Mouse (Mus musculus) embryonic facial prominence, embryonic 12.5 days (tissue): ENCODE data around the gene Reck. TPM values are rescaled to one million over a fixed set of nuclear protein-coding genes. Genes with fewer than 3 reads are reported as not detected.

Experiments
- ATAC-seq: fragments of 200-750 bp; cut with Nextera tagmentation; 2 replicates; pipeline ENCODE4 v1.8.0; 2017; ENCODE audit not compliant: insufficient number of reproducible peaks, insufficient read depth, low FRiP score, low TSS enrichment
- H3K27ac ChIP-seq: fragments of 300-500 bp; sonication (generic); 2 replicates; pipeline ENCODE4 v1.5.1; 2016; ENCODE audit warnings: mild to moderate bottlenecking
- H3K27me3 ChIP-seq: fragments of 300-500 bp; sonication (generic); 2 replicates; pipeline ENCODE4 v1.6.1; 2016; ENCODE audit warnings: mild to moderate bottlenecking, moderate library complexity
- H3K36me3 ChIP-seq: fragments of 300-500 bp; sonication (generic); 2 replicates; pipeline ENCODE4 v1.6.1; 2016; ENCODE audit warnings: mild to moderate bottlenecking
- H3K4me1 ChIP-seq: fragments of 300-500 bp; sonication (generic); 2 replicates; pipeline ENCODE4 v1.6.1; 2016
- H3K4me2 ChIP-seq: fragments of 300-500 bp; sonication (generic); replicated peaks from 2 replicates; pipeline ENCODE4 v1.6.1; 2016; ENCODE audit warnings: mild to moderate bottlenecking, moderate library complexity
- H3K4me3 ChIP-seq: fragments of 300-500 bp; sonication (generic); 2 replicates; pipeline ENCODE4 v1.5.1; 2016; ENCODE audit warnings: mild to moderate bottlenecking
- H3K9ac ChIP-seq: fragments of 300-500 bp; sonication (generic); 2 replicates; pipeline ENCODE4 v1.6.1; 2016; ENCODE audit warnings: mild to moderate bottlenecking, moderate library complexity
- H3K9me3 ChIP-seq: fragments of 300-500 bp; sonication (generic); 2 replicates; pipeline ENCODE4 v1.6.1; 2016; ENCODE audit warnings: mild to moderate bottlenecking, moderate library complexity
- WGBS: fragments of 180-500 bp; shearing (Covaris S2); methylation state at CpG from one replicate; pipeline ENCODE4 v1.1.7; 2016; 5-methylcytosine and 5-hydroxymethylcytosine counted together
- polyA plus RNA-seq: library from polyadenylated mRNA; unstranded; fragments of >200 nt; fragmentation: Nextera tagmentation; extraction: Ambion mirVana; gene quantifications from 2 replicates; pipeline ENCODE4 v1.2.1, GENCODE M21; 2016

The Reck gene
- polyA plus RNA-seq, 1 experiment from 2014 or later = 33.9 TPM

- peak; percentile 18 for ATAC-seq
- WGBS = 59% methylated on average over 9 of the region's 9 CpGs
- Histone ChIP-seq H3K27me3 (no peaks in the 10 kb centered on the region), H3K9ac (no peak overlapping the region; the same call in 1 of the 2 replicates), H3K4me1 (peaks cover 39% of the 10 kb centered on the region), H3K27ac (peak overlapping the region; percentile 88), H3K9me3 (no peaks in the 10 kb centered on the region), H3K36me3 (peaks cover 6% of the 10 kb centered on the region; the same call in 1 of the 2 replicates), H3K4me3 (no peak overlapping the region), H3K4me2 (peak overlapping the region; percentile 32)
These were observed 96.3 kb downstream of the Reck start for GRCm38 (mm10) chr4:43971541-43972136.

GRCm38 (mm10) chr4:43972137-43972591 is 96.8 kb downstream of the Reck start:
- 3% methylated on average over 8 of the region's 8 CpGs for WGBS
- H3K4me3 ChIP-seq = no peak overlapping the region
- ATAC-seq = peak; percentile 63
- H3K9ac ChIP-seq = no peak overlapping the region
- H3K27me3 ChIP-seq = no peaks in the 10 kb centered on the region
- H3K4me2 ChIP-seq = peak overlapping the region; percentile 32
- H3K9me3 ChIP-seq = no peaks in the 10 kb centered on the region
- peaks cover 40% of the 10 kb centered on the region for H3K4me1 ChIP-seq
- H3K36me3 ChIP-seq = peaks cover 6% of the 10 kb centered on the region; the same call in 1 of the 2 replicates
- peak overlapping the region; percentile 88 for H3K27ac ChIP-seq

- Histone ChIP-seq H3K36me3 (peaks cover 12% of the 10 kb centered on the region; the same call in 1 of the 2 replicates), H3K4me3 (no peak overlapping the region), H3K9ac (no peak overlapping the region), H3K4me2 (no peak overlapping the region), H3K9me3 (no peaks in the 10 kb centered on the region), H3K27ac (peak overlapping the region; percentile 23; the same call in 1 of the 2 replicates), H3K27me3 (no peaks in the 10 kb centered on the region), H3K4me1 (peaks cover 42% of the 10 kb centered on the region)
- ATAC-seq = no peak
- WGBS = 60% methylated on average over 4 of the region's 4 CpGs
These were observed 98.2 kb downstream of the Reck start for GRCm38 (mm10) chr4:43973526-43973981.

- Histone ChIP-seq H3K27me3 (no peaks in the 10 kb centered on the region), H3K9me3 (no peaks in the 10 kb centered on the region), H3K4me1 (peaks cover 33% of the 10 kb centered on the region), H3K36me3 (peaks cover 12% of the 10 kb centered on the region; the same call in 1 of the 2 replicates), H3K4me3 (no peak overlapping the region), H3K9ac (no peak overlapping the region), H3K27ac (no peak overlapping the region), H3K4me2 (no peak overlapping the region)
- ATAC-seq = no peak
- WGBS = 82% methylated on average over 10 of the region's 10 CpGs
These were observed 99.7 kb downstream of the Reck start for GRCm38 (mm10) chr4:43974914-43975616.

- Histone ChIP-seq H3K4me2 (no peak overlapping the region), H3K4me3 (no peak overlapping the region), H3K27ac (no peak overlapping the region), H3K27me3 (no peaks in the 10 kb centered on the region), H3K36me3 (peaks cover 7% of the 10 kb centered on the region; the same call in 1 of the 2 replicates), H3K9me3 (no peaks in the 10 kb centered on the region), H3K9ac (no peak overlapping the region), H3K4me1 (peaks cover 27% of the 10 kb centered on the region)
- WGBS = 79% methylated on average over 6 of the region's 6 CpGs
- ATAC-seq = no peak
These were observed 101.0 kb downstream of the Reck start for GRCm38 (mm10) chr4:43976223-43976740.

- peak; percentile 44; the same call in 1 of the 2 replicates for ATAC-seq
- Histone ChIP-seq H3K4me3 (no peak overlapping the region), H3K27me3 (no peaks in the 10 kb centered on the region), H3K36me3 (peaks cover 7% of the 10 kb centered on the region; the same call in 1 of the 2 replicates), H3K4me1 (peaks cover 20% of the 10 kb centered on the region), H3K9me3 (no peaks in the 10 kb centered on the region), H3K4me2 (no peak overlapping the region), H3K9ac (no peak overlapping the region), H3K27ac (peak overlapping the region; percentile 71)
- WGBS = 14% methylated on average over 17 of the region's 17 CpGs
These were observed 103.5 kb downstream of the Reck start for GRCm38 (mm10) chr4:43978521-43979443.

GRCm38 (mm10) chr4:43979746-43980145 is 104.4 kb downstream of the Reck start:
- Histone ChIP-seq H3K9me3 (no peaks in the 10 kb centered on the region), H3K4me3 (no peak overlapping the region), H3K9ac (no peak overlapping the region), H3K27ac (no peak overlapping the region), H3K27me3 (no peaks in the 10 kb centered on the region), H3K4me2 (no peak overlapping the region), H3K4me1 (peaks cover 20% of the 10 kb centered on the region), H3K36me3 (peaks cover 7% of the 10 kb centered on the region; the same call in 1 of the 2 replicates)
- WGBS = 88% methylated on average over 3 of the region's 3 CpGs
- ATAC-seq = no peak

- ATAC-seq = no peak
- Histone ChIP-seq H3K36me3 (0 out of 2 replicates have a peak, but pooled peaks cover 7% of the 10 kb centered on the region), H3K4me1 (peaks cover 20% of the 10 kb centered on the region), H3K4me2 (no peak overlapping the region), H3K4me3 (no peak overlapping the region), H3K27me3 (no peaks in the 10 kb centered on the region), H3K9me3 (no peaks in the 10 kb centered on the region), H3K9ac (no peak overlapping the region), H3K27ac (no peak overlapping the region)
- 87% methylated on average over 4 of the region's 4 CpGs for WGBS
These were observed 104.9 kb downstream of the Reck start for GRCm38 (mm10) chr4:43980236-43980635.

GRCm38 (mm10) chr4:43980846-43981245 is 105.5 kb downstream of the Reck start:
- no peak for ATAC-seq
- Histone ChIP-seq H3K36me3 (0 out of 2 replicates have a peak, but pooled peaks cover 7% of the 10 kb centered on the region), H3K4me3 (no peak overlapping the region), H3K4me1 (peaks cover 20% of the 10 kb centered on the region), H3K4me2 (no peak overlapping the region), H3K9me3 (no peaks in the 10 kb centered on the region), H3K9ac (no peak overlapping the region), H3K27me3 (no peaks in the 10 kb centered on the region), H3K27ac (no peak overlapping the region)
- WGBS = 92% methylated on average over 6 of the region's 6 CpGs

GRCm38 (mm10) chr4:43981251-43981650 is 105.9 kb downstream of the Reck start:
- Histone ChIP-seq H3K9ac (no peak overlapping the region), H3K4me2 (no peak overlapping the region), H3K9me3 (no peaks in the 10 kb centered on the region), H3K27me3 (no peaks in the 10 kb centered on the region), H3K4me1 (peaks cover 20% of the 10 kb centered on the region), H3K27ac (no peak overlapping the region), H3K4me3 (no peak overlapping the region), H3K36me3 (0 out of 2 replicates have a peak, but pooled peaks cover 7% of the 10 kb centered on the region)
- no peak for ATAC-seq
- WGBS = 84% methylated on average over 7 of the region's 7 CpGs
